Mouse (Mus musculus) myocyte (in vitro differentiated cells): ENCODE measurements around the gene Armc6. TPM values are rescaled to one million over a fixed set of nuclear protein-coding genes. Genes with fewer than 3 reads are reported as not detected.

Experiments used
- H3K27me3 ChIP-seq: one replicate; pipeline ENCODE4 v1.6.1; 2011; ENCODE audit not compliant: control insufficient read depth, insufficient read depth, insufficient read length
- H3K36me3 ChIP-seq: one replicate; pipeline ENCODE4 v1.6.1; 2011; ENCODE audit not compliant: control insufficient read depth, insufficient read depth
- H3K4me2 ChIP-seq: one replicate; pipeline ENCODE4 v1.6.1; 2011; ENCODE audit warnings: low read depth, control low read depth
- H3K4me3 ChIP-seq: one replicate; pipeline ENCODE4 v1.5.1; 2011; ENCODE audit warnings: mild to moderate bottlenecking, control low read depth, moderate library complexity
- H3K79me2 ChIP-seq: one replicate; pipeline ENCODE4 v1.6.1; 2011; ENCODE audit not compliant: control insufficient read depth, insufficient read depth
- H3ac ChIP-seq: one replicate; pipeline ENCODE4 v1.6.1; 2011; ENCODE audit not compliant: control insufficient read depth, insufficient read length
- CEBPB ChIP-seq: IDR thresholded peaks from 2 replicates; pipeline ENCODE4 v1.6.1; 2011; ENCODE audit warnings: mild to moderate bottlenecking, moderate library complexity; ENCODE audit not compliant: poor library complexity, insufficient read depth, severe bottlenecking
- E2F4 ChIP-seq: IDR thresholded peaks from one replicate; pipeline ENCODE4 v1.6.1; 2011; ENCODE audit warnings: mild to moderate bottlenecking, control low read depth, moderate library complexity; ENCODE audit not compliant: insufficient read depth
- MAX ChIP-seq: IDR thresholded peaks from one replicate; pipeline ENCODE4 v1.6.1; 2011; ENCODE audit warnings: low read depth, mild to moderate bottlenecking, control low read depth
- MYOD1 ChIP-seq, 3 experiments: IDR thresholded peaks; one replicate each; pipeline ENCODE4 v1.6.1; 2011; ENCODE audit warnings: control low read depth in 2 of 3, low read depth in 2 of 3, mild to moderate bottlenecking in 2 of 3, moderate library complexity in 1 of 3; ENCODE audit not compliant: insufficient read length in 2 of 3, control insufficient read depth in 1 of 3
- MYOG ChIP-seq, 3 experiments: IDR thresholded peaks; one replicate each; pipeline ENCODE4 v1.6.1; 2011; ENCODE audit warnings: control low read depth in 2 of 3, low read depth in 2 of 3, mild to moderate bottlenecking in 2 of 3; ENCODE audit not compliant: insufficient read length in 2 of 3, control insufficient read depth in 1 of 3, insufficient read depth in 1 of 3
- POLR2A ChIP-seq: IDR thresholded peaks from one replicate; pipeline ENCODE4 v1.6.1; 2011; ENCODE audit warnings: low read depth, mild to moderate bottlenecking, control low read depth, moderate library complexity; ENCODE audit not compliant: insufficient read length
- POLR2AphosphoS2 ChIP-seq: IDR thresholded peaks from one replicate; pipeline ENCODE4 v1.6.1; 2011; ENCODE audit warnings: low read depth, control low read depth; ENCODE audit not compliant: insufficient read length
- REST ChIP-seq: IDR thresholded peaks from one replicate; pipeline ENCODE4 v1.6.1; 2011; ENCODE audit warnings: mild to moderate bottlenecking, control low read depth, moderate library complexity; ENCODE audit not compliant: insufficient read depth, insufficient read length
- SRF ChIP-seq: IDR thresholded peaks from one replicate; pipeline ENCODE4 v1.6.1; 2011; ENCODE audit warnings: low read depth; ENCODE audit not compliant: control insufficient read depth, insufficient read length
- TCF12 ChIP-seq: IDR thresholded peaks from one replicate; pipeline ENCODE4 v1.6.1; 2011; ENCODE audit warnings: mild to moderate bottlenecking, control low read depth; ENCODE audit not compliant: poor library complexity, insufficient read depth, severe bottlenecking
- TCF3 ChIP-seq: IDR thresholded peaks from one replicate; pipeline ENCODE4 v1.6.1; 2011; ENCODE audit warnings: low read depth, control low read depth; ENCODE audit not compliant: insufficient read length
- USF1 ChIP-seq: IDR thresholded peaks from one replicate; pipeline ENCODE4 v1.6.1; 2011; ENCODE audit warnings: low read depth, mild to moderate bottlenecking, control low read depth, moderate library complexity
- polyA plus RNA-seq: library from polyadenylated mRNA; unstranded; fragments of >200 nt; fragmentation: generic; extraction: Trizol; gene quantifications from one replicate; pipeline ENCODE4 v1.2.1, GENCODE M21; 2012; ENCODE audit warnings: missing spikeins

Armc6 gene
- polyA plus RNA-seq, 1 experiment: 35.4 TPM

- TF ChIP-seq SRF (no peak), POLR2AphosphoS2 (no peak), TCF3 (no peak), MYOD1 (IDR thresholded peaks at IDR 0.05; ENCODE audit: control insufficient read depth in 1 of 3, insufficient read length in 2 of 3, low read depth in 2 of 3) (no peak), MYOG (IDR thresholded peaks at IDR 0.05; ENCODE audit: control insufficient read depth in 1 of 3, insufficient read depth in 1 of 3, insufficient read length in 2 of 3, low read depth in 2 of 3) (no peak), USF1 (no peak), TCF12 (no peak), POLR2A (no peak), E2F4 (no peak), REST (no peak), CEBPB (no peak), MAX (no peak)
- H3K36me3 ChIP-seq: peaks cover 21% of the 10 kb centered on the region
- no peak overlapping the region for H3K4me3 ChIP-seq
- no peaks in the 10 kb centered on the region for H3K79me2 ChIP-seq
- no peak overlapping the region for H3K4me2 ChIP-seq
- H3K27me3 ChIP-seq: no peaks in the 10 kb centered on the region
- no peak overlapping the region for H3ac ChIP-seq
These were observed 10.9 kb downstream of the Armc6 start for GRCm38 (mm10) chr8:70223341-70223740.

GRCm38 (mm10) chr8:70222041-70222440, 12.2 kb downstream of the Armc6 start:
- Histone ChIP-seq H3K4me3 (no peak overlapping the region), H3K36me3 (peaks cover 17% of the 10 kb centered on the region), H3ac (no peak overlapping the region), H3K4me2 (no peak overlapping the region), H3K27me3 (no peaks in the 10 kb centered on the region), H3K79me2 (no peaks in the 10 kb centered on the region)
- TF ChIP-seq MYOG (IDR thresholded peaks at IDR 0.05; ENCODE audit: control insufficient read depth in 1 of 3, insufficient read depth in 1 of 3, insufficient read length in 2 of 3, low read depth in 2 of 3) (no peak), POLR2A (no peak)

- TF ChIP-seq MYOG (IDR thresholded peaks at IDR 0.05; ENCODE audit: control insufficient read depth in 1 of 3, insufficient read depth in 1 of 3, insufficient read length in 2 of 3, low read depth in 2 of 3): no peak
- peak; percentile 0 for TF ChIP-seq POLR2AphosphoS2
- peaks cover 12% of the 10 kb centered on the region for H3K36me3 ChIP-seq
- H3K4me3 ChIP-seq: no peak overlapping the region
- no peak overlapping the region for H3K4me2 ChIP-seq
- no peaks in the 10 kb centered on the region for H3K27me3 ChIP-seq
- H3ac ChIP-seq: no peak overlapping the region
- H3K79me2 ChIP-seq: no peaks in the 10 kb centered on the region
These were observed 13.4 kb downstream of the Armc6 start for GRCm38 (mm10) chr8:70220911-70221310.

- H3ac ChIP-seq: no peak overlapping the region
- H3K27me3 ChIP-seq: no peaks in the 10 kb centered on the region
- H3K36me3 ChIP-seq: peaks cover 12% of the 10 kb centered on the region
- H3K4me3 ChIP-seq: no peak overlapping the region
- H3K79me2 ChIP-seq: no peaks in the 10 kb centered on the region
- H3K4me2 ChIP-seq: no peak overlapping the region
- TF ChIP-seq E2F4: no peak
- TF ChIP-seq POLR2AphosphoS2: peak; percentile 7
These were observed 13.9 kb downstream of the Armc6 start for GRCm38 (mm10) chr8:70220236-70220840.

GRCm38 (mm10) chr8:70219107-70219684, 15.1 kb downstream of the Armc6 start:
- Histone ChIP-seq H3K79me2 (no peaks in the 10 kb centered on the region), H3K27me3 (no peaks in the 10 kb centered on the region), H3K4me3 (no peak overlapping the region), H3K4me2 (no peak overlapping the region), H3K36me3 (peaks cover 10% of the 10 kb centered on the region), H3ac (no peak overlapping the region)
- TF ChIP-seq CEBPB (no peak), POLR2A (no peak), TCF12 (no peak), MAX (no peak), TCF3 (no peak), USF1 (no peak), E2F4 (no peak), MYOD1 (IDR thresholded peaks at IDR 0.05; ENCODE audit: control insufficient read depth in 1 of 3, insufficient read length in 2 of 3, low read depth in 2 of 3) (no peak), POLR2AphosphoS2 (no peak), MYOG (IDR thresholded peaks at IDR 0.05; ENCODE audit: control insufficient read depth in 1 of 3, insufficient read depth in 1 of 3, insufficient read length in 2 of 3, low read depth in 2 of 3) (no peak), REST (no peak), SRF (no peak)

GRCm38 (mm10) chr8:70217441-70217840, 16.8 kb downstream of the Armc6 start:
- Histone ChIP-seq H3K36me3 (no peaks in the 10 kb centered on the region), H3ac (no peak overlapping the region), H3K79me2 (no peaks in the 10 kb centered on the region), H3K27me3 (no peaks in the 10 kb centered on the region), H3K4me3 (no peak overlapping the region), H3K4me2 (no peak overlapping the region)
- TF ChIP-seq MYOG (IDR thresholded peaks at IDR 0.05; ENCODE audit: control insufficient read depth in 1 of 3, insufficient read depth in 1 of 3, insufficient read length in 2 of 3, low read depth in 2 of 3) (no peak), TCF3 (no peak), POLR2A (no peak), USF1 (no peak), MYOD1 (IDR thresholded peaks at IDR 0.05; ENCODE audit: control insufficient read depth in 1 of 3, insufficient read length in 2 of 3, low read depth in 2 of 3) (no peak), SRF (no peak), CEBPB (no peak)
